Mouse (Mus musculus): Measurements from ENCODE around the gene Cideb. TPM values are rescaled to one million over a fixed set of nuclear protein-coding genes. Genes with fewer than 3 reads are reported as not detected.
A peak's percentile ranks its signal among the peaks of the same experiment; 100 is the strongest.
"Not testable (repeated sequence)": the region's sequence is repeated elsewhere in the genome, so short reads cannot be mapped to it uniquely, and the experiment has no call there.

The Cideb gene
- polyA plus RNA-seq, 1 experiment from 2014 or later, result 118 TPM

- Histone ChIP-seq H3K4me1 (ENCODE audit: control insufficient read depth, insufficient read depth, low read length) (peaks cover 13% of the 10 kb centered on the region), H3K36me3 (ENCODE audit: control insufficient read depth, insufficient read depth, low read length) (no peaks in the 10 kb centered on the region), H3K9me3 (ENCODE audit: control insufficient read depth, low read length) (no peaks in the 10 kb centered on the region), H3K4me2 (ENCODE audit: low read depth, low read length) (no peak overlapping the region), H3K27me3 (replicated peaks; ENCODE audit: control insufficient read depth, insufficient read depth, low read length) (peaks cover 11% of the 10 kb centered on the region), H3K9ac (ENCODE audit: low read depth, low read length) (no peak overlapping the region; the same call in 1 of the 2 replicates), H3K4me3 (ENCODE audit: low read length) (no peak overlapping the region), H3K27ac (ENCODE audit: low read length) (no peak overlapping the region)
- no peak for ATAC-seq
- WGBS, result 87% methylated on average over 6 of the region's 6 CpGs
Measured at GRCm38 (mm10) chr14:55768555-55768954, 10.3 kb upstream of the Cideb start.

GRCm38 (mm10) chr14:55767519-55768414, 9.5 kb upstream of the Cideb start:
- Histone ChIP-seq H3K27ac (ENCODE audit: low read length) (no peak overlapping the region), H3K36me3 (ENCODE audit: control insufficient read depth, insufficient read depth, low read length) (no peaks in the 10 kb centered on the region), H3K4me3 (ENCODE audit: low read length) (peak overlapping the region; percentile 45), H3K9me3 (ENCODE audit: control insufficient read depth, low read length) (no peaks in the 10 kb centered on the region), H3K4me2 (ENCODE audit: low read depth, low read length) (peak overlapping the region; percentile 92), H3K9ac (ENCODE audit: low read depth, low read length) (peak overlapping the region; percentile 71), H3K27me3 (replicated peaks; ENCODE audit: control insufficient read depth, insufficient read depth, low read length) (peaks cover 11% of the 10 kb centered on the region), H3K4me1 (ENCODE audit: control insufficient read depth, insufficient read depth, low read length) (peaks cover 14% of the 10 kb centered on the region)
- ATAC-seq, result peak; percentile 68
- WGBS, result 11% methylated on average over 52 of the region's 52 CpGs

- Histone ChIP-seq H3K9me3 (ENCODE audit: control insufficient read depth, low read length) (no peaks in the 10 kb centered on the region), H3K9ac (ENCODE audit: low read depth, low read length) (no peak within 1 kb of the TSS), H3K4me3 (ENCODE audit: low read length) (no peak within 1 kb of the TSS), H3K4me1 (ENCODE audit: control insufficient read depth, insufficient read depth, low read length) (peaks cover 22% of the 10 kb centered on the region), H3K27me3 (replicated peaks; ENCODE audit: control insufficient read depth, insufficient read depth, low read length) (peaks cover 22% of the 10 kb centered on the region), H3K27ac (ENCODE audit: low read length) (no peak within 1 kb of the TSS), H3K4me2 (ENCODE audit: low read depth, low read length) (no peak within 1 kb of the TSS), H3K36me3 (ENCODE audit: control insufficient read depth, insufficient read depth, low read length) (no peaks in the 10 kb centered on the region)
- ATAC-seq, result no peak
- 63% methylated on average over 4 of the region's 4 CpGs for WGBS
Measured at GRCm38 (mm10) chr14:55765696-55766095, 7.4 kb upstream of the Cideb start, which contains the start of gene Ltb4r1. TSS of gene Ltb4r1 (plus strand) at chr14:55765962.

GRCm38 (mm10) chr14:55763166-55763565, 4.9 kb upstream of the Cideb start:
- Histone ChIP-seq H3K36me3 (ENCODE audit: control insufficient read depth, insufficient read depth, low read length) (no peaks in the 10 kb centered on the region), H3K4me1 (ENCODE audit: control insufficient read depth, insufficient read depth, low read length) (peaks cover 23% of the 10 kb centered on the region), H3K9ac (ENCODE audit: low read depth, low read length) (no peak overlapping the region), H3K4me3 (ENCODE audit: low read length) (no peak overlapping the region), H3K27me3 (replicated peaks; ENCODE audit: control insufficient read depth, insufficient read depth, low read length) (peaks cover 23% of the 10 kb centered on the region), H3K27ac (ENCODE audit: low read length) (peak overlapping the region; percentile 1; the same call in 1 of the 2 replicates), H3K4me2 (ENCODE audit: low read depth, low read length) (0 out of 2 replicates have a peak overlapping the region, but pooled peaks have one; percentile 100), H3K9me3 (ENCODE audit: control insufficient read depth, low read length) (no peaks in the 10 kb centered on the region)
- 63% methylated on average over 7 of the region's 7 CpGs for WGBS
- ATAC-seq, result no peak

- Histone ChIP-seq H3K9me3 (ENCODE audit: control insufficient read depth, low read length) (no peaks in the 10 kb centered on the region), H3K27ac (ENCODE audit: low read length) (peak overlapping the region; percentile 1), H3K9ac (ENCODE audit: low read depth, low read length) (peak overlapping the region; percentile 84), H3K4me2 (ENCODE audit: low read depth, low read length) (peak overlapping the region; percentile 100), H3K27me3 (replicated peaks; ENCODE audit: control insufficient read depth, insufficient read depth, low read length) (peaks cover 18% of the 10 kb centered on the region), H3K4me1 (ENCODE audit: control insufficient read depth, insufficient read depth, low read length) (peaks cover 19% of the 10 kb centered on the region), H3K36me3 (ENCODE audit: control insufficient read depth, insufficient read depth, low read length) (no peaks in the 10 kb centered on the region), H3K4me3 (ENCODE audit: low read length) (peak overlapping the region; percentile 66)
- ATAC-seq, result peak; percentile 52
- WGBS, result under 1% methylated on average over 77 of the region's 77 CpGs
Measured at GRCm38 (mm10) chr14:55762001-55762821, 4.0 kb upstream of the Cideb start.

GRCm38 (mm10) chr14:55761163-55761562, 2.9 kb upstream of the Cideb start, which contains the start of gene Ltb4r2:
TSS of gene Ltb4r2 (plus strand) at chr14:55761428.
- H3K4me1 ChIP-seq (ENCODE audit: control insufficient read depth, insufficient read depth, low read length), result peaks cover 19% of the 10 kb centered on the region
- peak within 1 kb of the TSS; percentile 100 for H3K4me2 ChIP-seq (ENCODE audit: low read depth, low read length)
- 75% methylated on average over 6 of the region's 6 CpGs for WGBS
- H3K27ac ChIP-seq (ENCODE audit: low read length), result peak within 1 kb of the TSS; percentile 1
- H3K9me3 ChIP-seq (ENCODE audit: control insufficient read depth, low read length), result no peaks in the 10 kb centered on the region
- no peaks in the 10 kb centered on the region for H3K36me3 ChIP-seq (ENCODE audit: control insufficient read depth, insufficient read depth, low read length)
- H3K27me3 ChIP-seq (replicated peaks; ENCODE audit: control insufficient read depth, insufficient read depth, low read length), result peaks cover 16% of the 10 kb centered on the region
- peak within 1 kb of the TSS; percentile 66 for H3K4me3 ChIP-seq (ENCODE audit: low read length)
- no peak for ATAC-seq
- peak within 1 kb of the TSS; percentile 84 for H3K9ac ChIP-seq (ENCODE audit: low read depth, low read length)

- Histone ChIP-seq H3K4me2 (ENCODE audit: low read depth, low read length) (peak overlapping the region; percentile 31), H3K4me1 (ENCODE audit: control insufficient read depth, insufficient read depth, low read length) (peaks cover 19% of the 10 kb centered on the region), H3K27me3 (replicated peaks; ENCODE audit: control insufficient read depth, insufficient read depth, low read length) (peaks cover 12% of the 10 kb centered on the region), H3K4me3 (ENCODE audit: low read length) (peak overlapping the region; percentile 18), H3K9ac (ENCODE audit: low read depth, low read length) (peak overlapping the region; percentile 22; the same call in 1 of the 2 replicates)
- H3K9me3 ChIP-seq (ENCODE audit: control insufficient read depth, low read length); H3K27ac ChIP-seq (ENCODE audit: low read length); H3K36me3 ChIP-seq (ENCODE audit: control insufficient read depth, insufficient read depth, low read length): not testable (repeated sequence)
- peak; percentile 10; the same call in 1 of the 2 replicates for ATAC-seq
- 2% methylated on average over 6 of the region's 6 CpGs for WGBS
Measured at GRCm38 (mm10) chr14:55760156-55760555, 1.9 kb upstream of the Cideb start.

- H3K4me1 ChIP-seq (ENCODE audit: control insufficient read depth, insufficient read depth, low read length), result peaks cover 15% of the 10 kb centered on the region
- H3K4me2 ChIP-seq (ENCODE audit: low read depth, low read length), result peak overlapping the region; percentile 40
- H3K27me3 ChIP-seq (replicated peaks; ENCODE audit: control insufficient read depth, insufficient read depth, low read length), result peaks cover 12% of the 10 kb centered on the region
- ATAC-seq, result peak; percentile 27
- peak overlapping the region; percentile 55 for H3K9ac ChIP-seq (ENCODE audit: low read depth, low read length)
- peak overlapping the region; percentile 88 for H3K27ac ChIP-seq (ENCODE audit: low read length)
- peak overlapping the region; percentile 37 for H3K4me3 ChIP-seq (ENCODE audit: low read length)
- WGBS, result 69% methylated on average over 6 of the region's 6 CpGs
- H3K36me3 ChIP-seq (ENCODE audit: control insufficient read depth, insufficient read depth, low read length), result peaks cover 18% of the 10 kb centered on the region
- no peaks in the 10 kb centered on the region for H3K9me3 ChIP-seq (ENCODE audit: control insufficient read depth, low read length)
Measured at GRCm38 (mm10) chr14:55757566-55757965, 692 bp downstream of the Cideb start.
